ENCODE assay signal across 31 mouse cellular contexts in genomic region chr7:24522805-24523204, GRCm38 (mm10). TPM values are rescaled to one million over a fixed set of nuclear protein-coding genes. Genes with fewer than 3 reads are reported as not detected.
DNase-seq lines count a peak whose midpoint lies in the region; ATAC-seq and TF ChIP-seq lines count a peak whose summit lies in the region.
"Had no signal": no experiment of that assay in that cellular context is flagged by ENCODE, and none has a peak within 500 bp of the region (broad histone marks: within the 10 kb centered on the region; RNA-seq: fewer than 3 reads in every experiment).

No protein-coding gene starts in this region.

- no peaks in the 10 kb centered on the region for H3K36me3 ChIP-seq in limb, embryonic 14.5 days (ENCODE audit: control insufficient read depth, insufficient read depth, low read length)
- H3K36me3 ChIP-seq in limb, embryonic 10.5 days: peaks cover 11% of the 10 kb centered on the region
- no peaks in the 10 kb centered on the region for H3K36me3 ChIP-seq in lung, postnatal 0 days (ENCODE audit: insufficient read depth, low read length)
- H3K36me3 ChIP-seq in embryonic facial prominence, embryonic 15.5 days: no peaks in the 10 kb centered on the region
- H3K36me3 ChIP-seq in midbrain, embryonic 14.5 days (ENCODE audit: control insufficient read depth, insufficient read depth, low read length): peaks cover 12% of the 10 kb centered on the region
- H3K36me3 ChIP-seq: heart, embryonic 13.5 days had no signal

- H3K4me2 ChIP-seq in limb, embryonic 14.5 days (replicated peaks; ENCODE audit: low read depth, low read length, severe bottlenecking): no peak overlapping the region
- no peak overlapping the region for H3K4me2 ChIP-seq in lung, postnatal 0 days (replicated peaks; ENCODE audit: low read depth, low read length)
- no peak overlapping the region for H3K4me2 ChIP-seq in embryonic facial prominence, embryonic 15.5 days (replicated peaks)
- H3K4me2 ChIP-seq in midbrain, embryonic 14.5 days (ENCODE audit: low read length): no peak overlapping the region
- H3K4me2 ChIP-seq: forebrain, embryonic 12.5 days; forebrain, embryonic 15.5 days; heart, embryonic 13.5 days; hindbrain, embryonic 14.5 days had no signal

- TF ChIP-seq EP300 in lung, postnatal 0 days (IDR thresholded peaks at IDR 0.05): no peak

- peak; percentile 30; the same call in 1 of the 2 replicates for ATAC-seq in limb, embryonic 14.5 days (ENCODE audit: low FRiP score, low read depth)
- peak; percentile 87 for ATAC-seq in lung, postnatal 0 days
- ATAC-seq in embryonic facial prominence, embryonic 15.5 days (ENCODE audit: insufficient number of reproducible peaks, low FRiP score, low TSS enrichment, low read depth): peak; percentile 46
- no peak for ATAC-seq in midbrain, embryonic 14.5 days (ENCODE audit: low FRiP score, low TSS enrichment)
- ATAC-seq: activated CD4-positive, CD25-positive, alpha-beta regulatory T cell, adult 4 months; forebrain, embryonic 15.5 days; hindbrain, postnatal 0 days; inflammation-experienced regulatory T-cells, adult 6 months; intestine, embryonic 16.5 days had no signal

- H3K9me3 ChIP-seq in limb, embryonic 14.5 days (ENCODE audit: control insufficient read depth, low read length): no peaks in the 10 kb centered on the region
- no peaks in the 10 kb centered on the region for H3K9me3 ChIP-seq in limb, embryonic 10.5 days (replicated peaks)
- H3K9me3 ChIP-seq in lung, postnatal 0 days (ENCODE audit: low read length): no peaks in the 10 kb centered on the region
- no peaks in the 10 kb centered on the region for H3K9me3 ChIP-seq in embryonic facial prominence, embryonic 15.5 days (replicated peaks)
- no peaks in the 10 kb centered on the region for H3K9me3 ChIP-seq in midbrain, embryonic 14.5 days (ENCODE audit: control insufficient read depth, low read length)
- H3K9me3 ChIP-seq: forebrain, embryonic 12.5 days; forebrain, embryonic 15.5 days; heart, embryonic 10.5 days; heart, embryonic 13.5 days had no signal

- H3K4me1 ChIP-seq in limb, embryonic 14.5 days (ENCODE audit: control insufficient read depth, insufficient read depth, low read length): no peaks in the 10 kb centered on the region; the same call in 1 of the 2 replicates
- H3K4me1 ChIP-seq in limb, embryonic 10.5 days: no peaks in the 10 kb centered on the region
- H3K4me1 ChIP-seq in lung, postnatal 0 days (ENCODE audit: insufficient read depth, low read depth, low read length): no peaks in the 10 kb centered on the region
- H3K4me1 ChIP-seq in embryonic facial prominence, embryonic 15.5 days: peaks cover 17% of the 10 kb centered on the region
- H3K4me1 ChIP-seq in midbrain, embryonic 14.5 days (ENCODE audit: control insufficient read depth, insufficient read depth, low read length): no peaks in the 10 kb centered on the region
- H3K4me1 ChIP-seq: forebrain, embryonic 12.5 days; heart, embryonic 10.5 days; heart, embryonic 13.5 days had no signal

- no peak overlapping the region for H3K27ac ChIP-seq in limb, embryonic 14.5 days (replicated peaks; ENCODE audit: low read depth, low read length)
- no peak overlapping the region for H3K27ac ChIP-seq in limb, embryonic 10.5 days
- H3K27ac ChIP-seq in lung, postnatal 0 days (ENCODE audit: low read length): no peak overlapping the region
- H3K27ac ChIP-seq in embryonic facial prominence, embryonic 15.5 days (replicated peaks): no peak overlapping the region
- no peak overlapping the region for H3K27ac ChIP-seq in midbrain, embryonic 14.5 days (replicated peaks; ENCODE audit: low read depth, low read length)
- H3K27ac ChIP-seq: forebrain, embryonic 12.5 days; forebrain, embryonic 15.5 days; heart, adult 2 months; heart, embryonic 10.5 days; heart, embryonic 13.5 days; hindbrain, embryonic 14.5 days; hindbrain, postnatal 0 days had no signal

- DNase-seq in limb, embryonic 14.5 days (ENCODE audit: low spot score): no peak
- no peak for DNase-seq in limb, embryonic 10.5 days (ENCODE audit: low spot score)
- peak; percentile 72 for DNase-seq in lung, postnatal 0 days (ENCODE audit: low spot score)
- no peak for DNase-seq in lung, postnatal 10 days
- DNase-seq in NIH3T3 (ENCODE audit: low read depth): peak; percentile 39
- DNase-seq in c-Kit-positive CD71-positive TER-119-positive erythroid progenitor cells, embryonic 14.5 days (ENCODE audit: low spot score): no peak
- DNase-seq in midbrain, embryonic 14.5 days: no peak
- DNase-seq: adrenal gland, postnatal 10 days; adrenal gland, postnatal 36 days; cerebellum, adult 11-12 months; cerebellum, adult 8-10 months; cerebellum, postnatal 10 days; cerebellum, postnatal 36 days; embryo, embryonic 11 days; gastrocnemius, postnatal 25 days; heart, adult 2 months; heart, postnatal 14 days; heart, postnatal 4 days had no signal

- TF ChIP-seq CTCF in lung, postnatal 0 days (IDR thresholded peaks at IDR 0.05): no peak

- no peaks in the 10 kb centered on the region for H3K27me3 ChIP-seq in limb, embryonic 14.5 days (ENCODE audit: control insufficient read depth, insufficient read depth, low read length)
- no peaks in the 10 kb centered on the region for H3K27me3 ChIP-seq in limb, embryonic 10.5 days (ENCODE audit: low read depth, poor library complexity, severe bottlenecking)
- H3K27me3 ChIP-seq in lung, postnatal 0 days (replicated peaks; ENCODE audit: insufficient read depth, low read length): no peaks in the 10 kb centered on the region
- no peaks in the 10 kb centered on the region for H3K27me3 ChIP-seq in embryonic facial prominence, embryonic 15.5 days
- no peaks in the 10 kb centered on the region for H3K27me3 ChIP-seq in midbrain, embryonic 14.5 days (ENCODE audit: control insufficient read depth, insufficient read depth, low read length)
- H3K27me3 ChIP-seq: forebrain, embryonic 12.5 days; forebrain, embryonic 15.5 days had no signal

- no peak for TF ChIP-seq POLR2A in limb, embryonic 14.5 days (IDR thresholded peaks at IDR 0.05; ENCODE audit: borderline replicate concordance, extremely low read depth, insufficient read depth, insufficient read length)

- no peak overlapping the region for H3K9ac ChIP-seq in limb, embryonic 14.5 days (ENCODE audit: low read depth, low read length, severe bottlenecking)
- no peak overlapping the region for H3K9ac ChIP-seq in lung, postnatal 0 days (replicated peaks; ENCODE audit: low read depth)
- H3K9ac ChIP-seq in embryonic facial prominence, embryonic 15.5 days: no peak overlapping the region
- no peak overlapping the region for H3K9ac ChIP-seq in midbrain, embryonic 14.5 days (replicated peaks; ENCODE audit: low read length)
- H3K9ac ChIP-seq: forebrain, embryonic 12.5 days; forebrain, embryonic 15.5 days; heart, embryonic 13.5 days; hindbrain, embryonic 14.5 days had no signal

- WGBS in limb, embryonic 14.5 days: 58% methylated on average over 5 of the region's 5 CpGs
- 66% methylated on average over 5 of the region's 5 CpGs for WGBS in limb, embryonic 10.5 days
- 34% methylated on average over 5 of the region's 5 CpGs for WGBS in lung, postnatal 0 days
- 50% methylated on average over 5 of the region's 5 CpGs for WGBS in embryonic facial prominence, embryonic 15.5 days
- WGBS in midbrain, embryonic 14.5 days: 64% methylated on average over 5 of the region's 5 CpGs

- no peak overlapping the region for H3K4me3 ChIP-seq in limb, embryonic 14.5 days (replicated peaks; ENCODE audit: low read length)
- no peak overlapping the region for H3K4me3 ChIP-seq in limb, embryonic 10.5 days
- no peak overlapping the region for H3K4me3 ChIP-seq in lung, postnatal 0 days (ENCODE audit: low read depth, low read length)
- no peak overlapping the region for H3K4me3 ChIP-seq in embryonic facial prominence, embryonic 15.5 days (replicated peaks)
- H3K4me3 ChIP-seq in midbrain, embryonic 14.5 days (replicated peaks; ENCODE audit: low read depth, low read length): no peak overlapping the region
- H3K4me3 ChIP-seq: erythroblast, embryonic 14.5 days; forebrain, embryonic 12.5 days; forebrain, embryonic 15.5 days; heart, adult 2 months; heart, embryonic 10.5 days; heart, embryonic 13.5 days had no signal

RNA-seq across cellular contexts. Expression of gene Irgq, which starts 7.7 kb away (rescaled TPM):
- polyA plus RNA-seq in limb, embryonic 14.5 days (2012; rRNA removed): 16.3 and 21.9 TPM in 2 replicates
- 10.7 TPM in 2 replicates for polyA plus RNA-seq in limb, embryonic 14.5 days (2014; fragmentation: Nextera tagmentation; extraction: Ambion mirVana)
- polyA plus RNA-seq in limb, embryonic 10.5 days (2016; fragmentation: Nextera tagmentation; extraction: Ambion mirVana): 6.5 and 8.4 TPM in 2 replicates
- polyA plus RNA-seq in lung, postnatal 0 days (2015; fragmentation: Nextera tagmentation; extraction: Ambion mirVana): 3.5 and 4.0 TPM in 2 replicates
- polyA plus RNA-seq in embryonic facial prominence, embryonic 15.5 days (2015; fragmentation: Nextera tagmentation; extraction: Ambion mirVana): 11.2 and 11.4 TPM in 2 replicates
- polyA plus RNA-seq in midbrain, embryonic 14.5 days (2014; fragmentation: Nextera tagmentation; extraction: Ambion mirVana): 24.6 and 30.3 TPM in 2 replicates

RNA-seq across cellular contexts. Expression of gene AC161166.1, which starts 10.6 kb away (rescaled TPM):
- polyA plus RNA-seq in limb, embryonic 14.5 days (2012; rRNA removed): not detected in 2 replicates
- polyA plus RNA-seq in limb, embryonic 14.5 days (2014; fragmentation: Nextera tagmentation; extraction: Ambion mirVana): 0.19 TPM in 1 of 2 replicates, not detected in the other
- polyA plus RNA-seq in limb, embryonic 10.5 days (2016; fragmentation: Nextera tagmentation; extraction: Ambion mirVana): 1.0 and 1.4 TPM in 2 replicates
- 0.06 and 0.10 TPM in 2 replicates for polyA plus RNA-seq in lung, postnatal 0 days (2015; fragmentation: Nextera tagmentation; extraction: Ambion mirVana)
- 0.62 and 0.72 TPM in 2 replicates for polyA plus RNA-seq in embryonic facial prominence, embryonic 15.5 days (2015; fragmentation: Nextera tagmentation; extraction: Ambion mirVana)
- 0.93 and 1.8 TPM in 2 replicates for polyA plus RNA-seq in midbrain, embryonic 14.5 days (2014; fragmentation: Nextera tagmentation; extraction: Ambion mirVana)
- polyA plus RNA-seq: cortical plate, adult 2 months; erythroblast, embryonic 14.5 days; inflammation-experienced regulatory T-cells, adult 6 months had no signal

RNA-seq across cellular contexts. Expression of gene Zfp428, which starts 16.0 kb away (rescaled TPM):
- 67.8 and 77.5 TPM in 2 replicates for polyA plus RNA-seq in limb, embryonic 14.5 days (2012; rRNA removed)
- polyA plus RNA-seq in limb, embryonic 14.5 days (2014; fragmentation: Nextera tagmentation; extraction: Ambion mirVana): 29.6 and 33.3 TPM in 2 replicates
- 107 and 130 TPM in 2 replicates for polyA plus RNA-seq in limb, embryonic 10.5 days (2016; fragmentation: Nextera tagmentation; extraction: Ambion mirVana)
- polyA plus RNA-seq in lung, postnatal 0 days (2015; fragmentation: Nextera tagmentation; extraction: Ambion mirVana): 13.1 and 17.0 TPM in 2 replicates
- 65.9 and 69.2 TPM in 2 replicates for polyA plus RNA-seq in embryonic facial prominence, embryonic 15.5 days (2015; fragmentation: Nextera tagmentation; extraction: Ambion mirVana)
- polyA plus RNA-seq in midbrain, embryonic 14.5 days (2014; fragmentation: Nextera tagmentation; extraction: Ambion mirVana): 216 and 303 TPM in 2 replicates
- polyA plus RNA-seq: activated CD4-positive, CD25-positive, alpha-beta regulatory T cell, adult 4 months had no signal

RNA-seq across cellular contexts. Expression of gene Pinlyp, which starts 23.1 kb away (rescaled TPM):
- polyA plus RNA-seq in limb, embryonic 14.5 days (2012; rRNA removed): 0.35 and 0.51 TPM in 2 replicates
- polyA plus RNA-seq in limb, embryonic 14.5 days (2014; fragmentation: Nextera tagmentation; extraction: Ambion mirVana): 1.7 and 2.0 TPM in 2 replicates
- polyA plus RNA-seq in limb, embryonic 10.5 days (2016; fragmentation: Nextera tagmentation; extraction: Ambion mirVana): not detected in 2 replicates
- 0.19 and 0.39 TPM in 2 replicates for polyA plus RNA-seq in lung, postnatal 0 days (2015; fragmentation: Nextera tagmentation; extraction: Ambion mirVana)
- 9.4 and 16.4 TPM in 2 replicates for polyA plus RNA-seq in embryonic facial prominence, embryonic 15.5 days (2015; fragmentation: Nextera tagmentation; extraction: Ambion mirVana)
- not detected in 2 replicates for polyA plus RNA-seq in midbrain, embryonic 14.5 days (2014; fragmentation: Nextera tagmentation; extraction: Ambion mirVana)
- polyA plus RNA-seq: activated CD4-positive, CD25-positive, alpha-beta regulatory T cell, adult 4 months; embryonic facial prominence, embryonic 11.5 days; erythroblast, embryonic 14.5 days; forebrain, embryonic 12.5 days; forebrain, embryonic 15.5 days; heart, adult 2 months; heart, embryonic 13.5 days; hindbrain, embryonic 14.5 days; hindbrain, postnatal 0 days; inflammation-experienced regulatory T-cells, adult 6 months had no signal

RNA-seq across cellular contexts. Expression of gene Xrcc1, which starts 23.3 kb away (rescaled TPM):
- 133 and 155 TPM in 2 replicates for polyA plus RNA-seq in limb, embryonic 14.5 days (2012; rRNA removed)
- polyA plus RNA-seq in limb, embryonic 14.5 days (2014; fragmentation: Nextera tagmentation; extraction: Ambion mirVana): 103 and 106 TPM in 2 replicates
- polyA plus RNA-seq in limb, embryonic 10.5 days (2016; fragmentation: Nextera tagmentation; extraction: Ambion mirVana): 163 and 182 TPM in 2 replicates
- polyA plus RNA-seq in lung, postnatal 0 days (2015; fragmentation: Nextera tagmentation; extraction: Ambion mirVana): 35.4 and 37.0 TPM in 2 replicates
- polyA plus RNA-seq in embryonic facial prominence, embryonic 15.5 days (2015; fragmentation: Nextera tagmentation; extraction: Ambion mirVana): 122 and 127 TPM in 2 replicates
- 55.0 and 55.8 TPM in 2 replicates for polyA plus RNA-seq in midbrain, embryonic 14.5 days (2014; fragmentation: Nextera tagmentation; extraction: Ambion mirVana)

Comparison
In these comparisons a context has a peak if more than half of its experiments do, and no peak if none do; other contexts are left out.
1. DNase-seq: peak in lung, postnatal 0 days (single experiment) and NIH3T3 (single experiment); none in limb, embryonic 14.5 days (single experiment), limb, embryonic 10.5 days (single experiment), lung, postnatal 10 days (single experiment), c-Kit-positive CD71-positive TER-119-positive erythroid progenitor cells, embryonic 14.5 days (single experiment) and midbrain, embryonic 14.5 days (single experiment).